Mouse (Mus musculus) kidney, adult 2 months (tissue): ENCODE measurements around the gene Asb18.

Experiments used
- CTCF ChIP-seq: fragments of 200-500 bp; conservative IDR thresholded peaks from 2 replicates; pipeline ENCODE4 v1.5.1; 2011; ENCODE audit warnings: low read depth, mild to moderate bottlenecking, control low read depth, low read length, moderate library complexity, mixed read lengths; ENCODE audit not compliant: insufficient read depth, insufficient read length
- POLR2A ChIP-seq: fragments of 200-500 bp; IDR thresholded peaks from one replicate; pipeline ENCODE4 v1.6.1; 2011; ENCODE audit warnings: low read depth, low read length, control low read depth

- no peak for TF ChIP-seq CTCF
- TF ChIP-seq POLR2A = no peak
Measured at GRCm38 (mm10) chr1:89931120-89931519, 83.3 kb downstream of the Asb18 start, which contains the start of gene Gbx2.
